In genomic region chr6:94957172-94957668, GRCm38 (mm10) we compare ENCODE assay signal across 27 mouse cellular contexts.
A peak's percentile ranks its signal among the peaks of the same experiment; 100 is the strongest.
DNase-seq lines count a peak whose midpoint lies in the region; ATAC-seq and TF ChIP-seq lines count a peak whose summit lies in the region.
"Had no signal": no experiment of that assay in that cellular context is flagged by ENCODE, and none has a peak within 500 bp of the region (broad histone marks: within the 10 kb centered on the region; RNA-seq: fewer than 3 reads in every experiment).

No protein-coding gene starts in this region.

- no peak overlapping the region for H3K9ac ChIP-seq in MEL (ENCODE audit: control insufficient read depth, low read depth, low read length, poor library complexity, severe bottlenecking)
- H3K9ac ChIP-seq: embryonic facial prominence, embryonic 13.5 days; forebrain, embryonic 12.5 days; forebrain, embryonic 15.5 days; heart, embryonic 13.5 days; hindbrain, embryonic 12.5 days had no signal

- H3K9me3 ChIP-seq in MEL (replicated peaks; ENCODE audit: insufficient read depth, low read length): no peaks in the 10 kb centered on the region
- H3K9me3 ChIP-seq: embryonic facial prominence, embryonic 13.5 days; forebrain, embryonic 12.5 days; heart, embryonic 10.5 days; hindbrain, embryonic 12.5 days had no signal

- H3K27ac ChIP-seq in MEL (ENCODE audit: control insufficient read depth, low read depth, low read length): 0 out of 2 replicates have a peak overlapping the region, but pooled peaks have one; percentile 14
- H3K27ac ChIP-seq: embryonic facial prominence, embryonic 10.5 days; embryonic facial prominence, embryonic 13.5 days; forebrain, embryonic 12.5 days; forebrain, embryonic 15.5 days; heart, adult 2 months; heart, embryonic 10.5 days; heart, embryonic 13.5 days had no signal

- peak in 1 of 2 experiments; percentile 77; a peak in 3 of 4 replicates for TF ChIP-seq EP300 in MEL (IDR thresholded peaks at IDR 0.05; ENCODE audit: low read depth in 1 of 2, low read length in 2 of 2)

- TF ChIP-seq POLR2A in MEL (IDR thresholded peaks at IDR 0.05; ENCODE audit: control insufficient read depth in 1 of 2, insufficient read depth in 1 of 2, low read depth in 1 of 2, low read length in 2 of 2, poor library complexity in 1 of 2): no peak

- peak; percentile 57 for ATAC-seq in megakaryocyte, adult 5-6 weeks (ENCODE audit: poor library complexity, severe bottlenecking)
- ATAC-seq: CD4-positive, CD25-positive, alpha-beta regulatory T cell, adult 4 months; forebrain, embryonic 15.5 days; inflammation-experienced regulatory T-cells, adult 6 months; Patski had no signal

- intact Hi-C loops in left cerebral cortex, postnatal 10 days (cut with DNase I): no loop called here

- H3K79me2 ChIP-seq in MEL (ENCODE audit: control insufficient read depth, insufficient read depth, low read length, poor library complexity): no peaks in the 10 kb centered on the region

- peaks cover 9 to 17% of the 10 kb centered on the region in 2 experiments for H3K4me1 ChIP-seq in MEL (ENCODE audit: control insufficient read depth in 1 of 2, insufficient read depth in 2 of 2, low read length in 2 of 2)

- no peak overlapping the region for H3K4me3 ChIP-seq in MEL (ENCODE audit: control insufficient read depth in 1 of 2, insufficient read depth in 1 of 2, low read depth in 2 of 2, low read length in 2 of 2)
- H3K4me3 ChIP-seq: embryonic facial prominence, embryonic 10.5 days; embryonic facial prominence, embryonic 13.5 days; erythroblast, embryonic 14.5 days; forebrain, embryonic 12.5 days; forebrain, embryonic 15.5 days; heart, adult 2 months; heart, embryonic 10.5 days; heart, embryonic 13.5 days; hindbrain, embryonic 12.5 days had no signal

- peaks cover 0 to 9% of the 10 kb centered on the region in 2 experiments; a peak in 2 of 4 replicates for H3K36me3 ChIP-seq in MEL (ENCODE audit: control insufficient read depth in 1 of 2, insufficient read depth in 2 of 2, low read length in 2 of 2)
- H3K36me3 ChIP-seq in splenic B cell, adult 2 months (ENCODE audit: control insufficient read depth, insufficient read depth, low read length, poor library complexity, severe bottlenecking): no peaks in the 10 kb centered on the region
- H3K36me3 ChIP-seq: embryonic facial prominence, embryonic 10.5 days; embryonic facial prominence, embryonic 13.5 days; forebrain, embryonic 12.5 days; forebrain, embryonic 15.5 days; heart, embryonic 10.5 days; heart, embryonic 13.5 days; hindbrain, embryonic 12.5 days had no signal

- no peaks in the 10 kb centered on the region for H3K27me3 ChIP-seq in MEL (ENCODE audit: control insufficient read depth in 1 of 2, insufficient read depth in 2 of 2, low read length in 2 of 2)
- no peaks in the 10 kb centered on the region for H3K27me3 ChIP-seq in splenic B cell, adult 2 months (ENCODE audit: control insufficient read depth, insufficient read depth, low read length, poor library complexity, severe bottlenecking)
- H3K27me3 ChIP-seq: embryonic facial prominence, embryonic 13.5 days; forebrain, embryonic 12.5 days; forebrain, embryonic 15.5 days; hindbrain, embryonic 12.5 days; Patski had no signal

- no peak for TF ChIP-seq RAD21 in MEL (IDR thresholded peaks at IDR 0.05; ENCODE audit: low read depth, low read length)

- no peak for TF ChIP-seq CTCF in MEL (IDR thresholded peaks at IDR 0.05 in 2 of 3, conservative IDR thresholded peaks at IDR 0.05 in 1 of 3; ENCODE audit: control insufficient read depth in 1 of 3, insufficient read depth in 1 of 3, low read depth in 2 of 3, low read length in 3 of 3, poor library complexity in 1 of 3, severe bottlenecking in 1 of 3)

- DNase-seq in A20 (ENCODE audit: low read depth, low spot score): peak; percentile 30
- DNase-seq in MEL (ENCODE audit: low read depth, low spot score): peak; percentile 51
- DNase-seq in splenic B cell, adult 2 months (ENCODE audit: low read depth, low spot score): peak; percentile 5
- DNase-seq in right cerebral cortex, postnatal 36 days (ENCODE audit: low spot score in 2 of 2): no peak
- no peak for DNase-seq in left cerebral cortex, postnatal 10 days (ENCODE audit: extremely low spot score in 1 of 2, low spot score in 2 of 2)
- DNase-seq in left cerebral cortex, adult 8-10 months (ENCODE audit: low spot score in 2 of 2): no peak
- DNase-seq: adrenal gland, postnatal 14 days; cerebellum, adult 11 months; cerebellum, adult 2 months; cerebellum, adult 9-11 months; cerebellum, postnatal 25 days; embryo, embryonic 11 days; gastrocnemius, postnatal 25 days; heart, adult 2 months; heart, postnatal 14 days had no signal

TF ChIP-seq in MEL, 35 proteins besides CTCF, POLR2A, EP300 and RAD21:
- TF ChIP-seq POLR2AphosphoS5 (IDR thresholded peaks at IDR 0.05; ENCODE audit: borderline replicate concordance, low read depth, low read length) (no peak), TCF12 (IDR thresholded peaks at IDR 0.05; ENCODE audit: low read depth, low read length) (peak; percentile 78; the same call in 1 of the 2 replicates), MAX (IDR thresholded peaks at IDR 0.05; ENCODE audit: low read length) (no peak), ELF1 (IDR thresholded peaks at IDR 0.05; ENCODE audit: low read depth, low read length) (0 out of 2 replicates have a peak, but pooled peaks have one; percentile 13), SIN3A (IDR thresholded peaks at IDR 0.05; ENCODE audit: low read length) (no peak), RCOR1 (IDR thresholded peaks at IDR 0.05; ENCODE audit: low read depth, low read length) (peak; percentile 18; the same call in 1 of the 2 replicates), ZMIZ1 (IDR thresholded peaks at IDR 0.05; ENCODE audit: low read depth, low read length) (no peak), TAL1 (IDR thresholded peaks at IDR 0.05; ENCODE audit: low read length) (peak; percentile 51; the same call in 1 of the 2 replicates), GATA1 (IDR thresholded peaks at IDR 0.05; ENCODE audit: low read depth, low read length) (peak; percentile 46; the same call in 1 of the 2 replicates)

Comparison
In these comparisons a context has a peak if more than half of its experiments do, and no peak if none do; other contexts are left out.
1. DNase-seq: peak in A20 (single experiment), MEL (single experiment) and splenic B cell, adult 2 months (single experiment); none in right cerebral cortex, postnatal 36 days (0 of 2), left cerebral cortex, postnatal 10 days (0 of 2) and left cerebral cortex, adult 8-10 months (0 of 2).